Mouse (Mus musculus) liver, postnatal 0 days (tissue): Measurements from ENCODE around the gene Cnpy4.

ENCODE experiments used
- CTCF ChIP-seq: sonication (generic); IDR thresholded peaks from 2 replicates; pipeline ENCODE4 v1.5.1; 2016; ENCODE audit warnings: antibody characterized with exemption, low read depth
- EP300 ChIP-seq: IDR thresholded peaks from 2 replicates; pipeline ENCODE4 v1.6.1; 2016; ENCODE audit warnings: antibody characterized with exemption, low read depth, mild to moderate bottlenecking

GRCm38 (mm10) chr5:138138585-138138984 lies 48.7 kb upstream of the Cnpy4 start:
- TF ChIP-seq CTCF (no peak), EP300 (no peak)
